Comparison of ENCODE assay signal across 24 mouse cellular contexts in genomic region chr16:24166496-24166895, GRCm38 (mm10).
"Had no signal": no experiment of that assay in that cellular context is flagged by ENCODE, and none has a peak within 500 bp of the region (broad histone marks: within the 10 kb centered on the region; RNA-seq: fewer than 3 reads in every experiment).

No protein-coding gene starts in this region.

- H3K9me3 ChIP-seq: heart, embryonic 13.5 days; heart, embryonic 15.5 days; hindbrain, embryonic 13.5 days; hindbrain, embryonic 15.5 days; kidney, embryonic 15.5 days; limb, embryonic 13.5 days; limb, embryonic 15.5 days; liver, embryonic 12.5 days had no signal

- H3K27ac ChIP-seq: heart, embryonic 13.5 days; heart, embryonic 15.5 days; hindbrain, embryonic 13.5 days; hindbrain, embryonic 15.5 days; hindbrain, postnatal 0 days; kidney, postnatal 0 days; liver, embryonic 12.5 days; liver, embryonic 14.5 days had no signal

- H3K36me3 ChIP-seq: heart, embryonic 13.5 days; heart, embryonic 15.5 days; hindbrain, embryonic 13.5 days; hindbrain, embryonic 15.5 days; kidney, embryonic 15.5 days; limb, embryonic 13.5 days; limb, embryonic 15.5 days; liver, embryonic 12.5 days had no signal

- H3K4me3 ChIP-seq: heart, embryonic 13.5 days; heart, embryonic 15.5 days; hindbrain, embryonic 13.5 days; hindbrain, embryonic 15.5 days; kidney, embryonic 15.5 days; limb, embryonic 13.5 days; limb, embryonic 15.5 days; liver, embryonic 12.5 days had no signal

- DNase-seq: gastrocnemius, postnatal 10 days; gastrocnemius, postnatal 36 days; heart, adult 18-20 months; heart, postnatal 14 days; heart, postnatal 36 days; kidney, adult 11 months; kidney, adult 2 months; kidney, adult 9 months; kidney, postnatal 14 days; kidney, postnatal 36 days; layer of hippocampus, adult 9-11 months; layer of hippocampus, postnatal 36 days; left cerebral cortex, postnatal 4 days had no signal

- H3K27me3 ChIP-seq: heart, embryonic 13.5 days; heart, embryonic 15.5 days; hindbrain, embryonic 13.5 days; hindbrain, embryonic 15.5 days; kidney, embryonic 15.5 days; limb, embryonic 13.5 days; limb, embryonic 15.5 days; liver, embryonic 12.5 days had no signal
